Mouse (Mus musculus) cerebellum, adult 2 months (tissue): ENCODE results near the gene Alkbh2. TPM values are rescaled to one million over a fixed set of nuclear protein-coding genes. Genes with fewer than 3 reads are reported as not detected.

ENCODE experiments used
- DNase-seq, 2 experiments: peaks; one replicate each; pipeline ENCODE4 v3.0.0; 2021
- H3K27ac ChIP-seq: fragments of 200-500 bp; 2 replicates; pipeline ENCODE4 v1.5.1; 2012; ENCODE audit warnings: low read length, control low read depth, inconsistent platforms; ENCODE audit not compliant: insufficient read depth
- H3K27me3 ChIP-seq: fragments of 200-500 bp; 2 replicates; pipeline ENCODE4 v1.6.1; 2012; ENCODE audit warnings: inconsistent platforms, mild to moderate bottlenecking, low read length, moderate library complexity; ENCODE audit not compliant: control insufficient read depth, insufficient read depth
- H3K4me1 ChIP-seq: fragments of 200-500 bp; 2 replicates; pipeline ENCODE4 v1.6.1; 2011; ENCODE audit warnings: low read length; ENCODE audit not compliant: control insufficient read depth, insufficient read depth
- H3K4me3 ChIP-seq: fragments of 200-500 bp; replicated peaks from 2 replicates; pipeline ENCODE3; 2011; ENCODE audit warnings: mild to moderate bottlenecking, low read depth, low read length, control low read depth; ENCODE audit not compliant: insufficient read depth
- CTCF ChIP-seq: fragments of 200-500 bp; IDR thresholded peaks from 2 replicates; pipeline ENCODE4 v1.5.1; 2011; ENCODE audit warnings: low read depth, mild to moderate bottlenecking, control low read depth, low read length, moderate library complexity, borderline replicate concordance; ENCODE audit not compliant: insufficient read depth
- POLR2A ChIP-seq: fragments of 200-500 bp; IDR thresholded peaks from 2 replicates; pipeline ENCODE4 v1.6.1; 2011; ENCODE audit warnings: low read length, control low read depth, borderline replicate concordance; ENCODE audit not compliant: insufficient read depth
- WGBS: fragments of 180-500 bp; shearing (Covaris S2); methylation state at CpG from one replicate; pipeline ENCODE4 v1.1.7; 2018; 5-methylcytosine and 5-hydroxymethylcytosine counted together
- polyA plus RNA-seq: library from polyadenylated mRNA; depleted of rRNA; stranded (reverse); fragments of >200 nt; gene quantifications from 2 replicates; pipeline ENCODE4 v1.2.3, GENCODE M21; 2012

Gene Alkbh2
- polyA plus RNA-seq, 1 experiment, result 10.2 TPM

DNA sequence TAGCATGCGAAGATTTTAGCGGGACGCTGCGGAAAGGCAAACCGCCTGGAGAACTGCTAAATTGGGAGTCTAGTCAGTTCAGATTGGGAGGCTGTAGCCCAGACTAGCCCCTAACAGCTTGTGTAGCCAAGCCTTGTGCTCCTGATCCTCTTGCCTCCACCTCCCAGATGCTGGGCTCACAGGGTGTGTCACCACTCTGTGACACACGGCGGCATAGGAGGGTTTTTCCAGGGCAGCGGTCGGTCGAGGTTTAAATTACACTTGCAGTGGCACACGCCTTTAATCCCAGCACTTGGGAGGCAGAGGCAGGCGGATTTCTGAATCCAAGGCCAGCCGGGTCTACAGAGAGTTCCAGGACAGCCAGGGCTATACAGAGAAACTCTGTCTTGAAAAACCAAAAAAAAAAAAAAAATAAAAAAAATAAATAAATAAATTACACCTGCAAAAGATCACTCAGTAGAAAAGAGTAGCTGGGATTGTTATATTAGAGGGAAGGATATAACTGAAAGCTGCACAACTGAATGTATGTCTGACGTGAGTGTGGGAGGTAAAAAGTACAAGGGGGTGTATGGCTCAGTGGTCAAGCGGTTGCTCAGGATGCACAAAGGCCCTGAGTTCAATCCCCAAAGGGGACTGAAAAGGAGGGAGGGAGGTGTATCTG lies 1.7 kb upstream of the Alkbh2 start:
- no peak for TF ChIP-seq POLR2A
- H3K27me3 ChIP-seq, result no peaks in the 10 kb centered on the region
- no peak overlapping the region for H3K27ac ChIP-seq
- 79% methylated on average over 15 of the region's 15 CpGs for WGBS
- no peak overlapping the region for H3K4me3 ChIP-seq
- no peak for DNase-seq
- H3K4me1 ChIP-seq, result no peaks in the 10 kb centered on the region

DNA sequence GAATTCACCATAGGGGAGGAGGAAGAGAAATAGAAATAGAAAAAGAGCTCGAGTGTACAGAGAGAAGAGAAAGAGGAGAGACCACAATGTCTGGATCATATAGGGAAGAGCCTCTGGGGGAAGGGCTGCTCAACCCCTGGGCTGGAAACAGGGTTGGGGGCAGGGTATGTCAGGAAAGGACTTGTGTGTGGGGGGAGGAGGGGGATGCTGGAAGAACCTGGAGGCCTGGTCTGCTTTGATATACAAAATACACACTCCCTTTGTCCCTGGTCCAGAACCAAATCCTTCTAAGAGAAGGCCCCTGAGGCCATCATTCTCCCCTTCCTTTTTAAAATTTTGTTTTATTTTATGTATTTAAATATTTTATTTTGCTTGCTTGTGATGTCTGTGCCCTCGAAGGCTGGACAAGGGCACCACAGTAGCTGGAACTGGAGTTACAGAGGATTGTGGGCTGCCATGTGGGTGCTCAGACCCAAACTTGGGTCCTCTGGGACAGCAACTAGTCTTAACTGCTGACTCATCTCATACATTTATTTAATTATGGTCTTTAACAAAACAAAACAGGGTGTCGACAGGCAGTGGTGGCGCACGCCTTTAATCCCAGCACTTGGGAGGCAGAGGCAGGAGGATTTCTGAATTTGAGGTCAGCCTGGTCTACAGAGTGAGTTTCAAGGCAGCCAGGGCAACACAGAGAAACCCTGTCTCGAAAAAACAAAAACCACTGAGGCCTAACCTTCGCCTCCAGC lies 1.3 kb downstream of the Alkbh2 start:
- no peaks in the 10 kb centered on the region for H3K4me1 ChIP-seq
- 91% methylated on average over 7 of the region's 7 CpGs for WGBS
- no peak for DNase-seq
- H3K4me3 ChIP-seq, result peak overlapping the region; percentile 79
- H3K27me3 ChIP-seq, result no peaks in the 10 kb centered on the region
- H3K27ac ChIP-seq, result no peak overlapping the region
- TF ChIP-seq POLR2A, result no peak
- no peak for TF ChIP-seq CTCF

DNA sequence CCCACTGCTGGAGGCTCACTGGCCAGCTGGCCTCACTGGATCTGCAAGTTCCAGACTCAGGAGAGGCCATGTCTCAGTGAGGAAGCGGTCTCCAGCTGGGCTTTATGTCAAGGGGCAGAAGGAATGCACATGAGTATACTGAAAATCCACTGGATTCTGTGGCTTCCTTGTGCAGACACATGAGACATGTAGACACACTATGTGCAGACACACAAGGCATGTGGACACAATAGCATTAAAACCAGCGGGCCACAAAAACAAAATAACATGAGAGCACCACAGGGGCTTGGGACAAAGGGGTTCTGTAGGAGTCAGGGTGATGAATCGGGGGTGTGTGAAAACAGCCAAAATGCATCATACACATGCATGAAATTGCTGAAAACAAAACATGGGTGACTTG lies 2.0 kb downstream of the Alkbh2 start:
- WGBS, result 88% methylated on average over 3 of the region's 3 CpGs
- no peak for TF ChIP-seq POLR2A
- no peak for TF ChIP-seq CTCF
- no peak overlapping the region for H3K4me3 ChIP-seq

DNA sequence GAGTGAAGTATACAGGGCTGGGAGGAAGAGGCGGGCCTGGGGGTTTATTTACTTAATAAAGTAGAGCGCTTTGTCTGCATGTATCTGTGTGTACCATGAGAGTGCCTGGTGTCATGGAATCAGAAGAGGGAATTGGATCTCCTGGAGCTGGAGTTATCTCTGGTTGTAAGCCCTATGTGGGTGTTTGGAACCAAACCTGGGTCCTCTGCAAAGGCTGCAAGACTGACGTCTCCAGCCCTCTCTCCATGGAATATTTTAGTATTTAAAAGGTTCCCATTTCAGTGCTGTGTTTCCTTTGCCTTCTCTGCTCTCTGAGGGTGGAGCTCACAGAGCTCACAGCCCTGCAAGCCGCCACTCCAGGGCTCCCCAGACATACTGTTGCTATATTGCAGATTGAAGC lies 8.2 kb downstream of the Alkbh2 start:
- Histone ChIP-seq H3K4me3 (no peak overlapping the region), H3K27me3 (no peaks in the 10 kb centered on the region), H3K27ac (no peak overlapping the region), H3K4me1 (no peaks in the 10 kb centered on the region; the same call in 1 of the 2 replicates)
- TF ChIP-seq CTCF (no peak), POLR2A (no peak)
- DNase-seq, result no peak
- 90% methylated on average over 4 of the region's 4 CpGs for WGBS

More for the DNA sequence above, 2.0 kb downstream of the Alkbh2 start:
- no peak overlapping the region for H3K27ac ChIP-seq
- H3K27me3 ChIP-seq, result no peaks in the 10 kb centered on the region
- DNase-seq, result no peak
- H3K4me1 ChIP-seq, result no peaks in the 10 kb centered on the region

DNA sequence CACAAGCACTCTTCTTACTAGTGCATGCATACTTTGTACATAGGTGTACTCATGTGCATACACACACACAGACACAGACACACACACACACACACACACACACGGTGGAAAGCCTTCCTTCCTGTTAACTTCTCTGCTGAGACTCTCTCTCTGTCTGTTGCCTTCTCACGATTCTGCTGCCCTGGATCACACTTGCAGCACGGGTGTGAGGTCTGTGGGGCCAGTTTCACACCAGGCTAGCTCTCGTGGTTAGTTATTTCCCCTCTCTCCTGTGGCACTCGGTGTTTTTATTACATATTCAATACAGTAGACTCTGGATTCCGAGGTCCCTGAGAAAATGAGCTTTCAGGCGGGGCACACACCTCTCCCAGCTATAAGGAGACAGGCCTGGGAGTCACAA lies 11.4 kb downstream of the Alkbh2 start:
- H3K27ac ChIP-seq, result no peak overlapping the region
- TF ChIP-seq POLR2A, result no peak
- no peak for TF ChIP-seq CTCF
- H3K27me3 ChIP-seq, result no peaks in the 10 kb centered on the region
- whole genome bisulfite sequencing, result 88% methylated on average over 7 of the region's 7 CpGs
- DNase-seq, result no peak
- no peaks in the 10 kb centered on the region; the same call in 1 of the 2 replicates for H3K4me1 ChIP-seq
- no peak overlapping the region for H3K4me3 ChIP-seq

DNA sequence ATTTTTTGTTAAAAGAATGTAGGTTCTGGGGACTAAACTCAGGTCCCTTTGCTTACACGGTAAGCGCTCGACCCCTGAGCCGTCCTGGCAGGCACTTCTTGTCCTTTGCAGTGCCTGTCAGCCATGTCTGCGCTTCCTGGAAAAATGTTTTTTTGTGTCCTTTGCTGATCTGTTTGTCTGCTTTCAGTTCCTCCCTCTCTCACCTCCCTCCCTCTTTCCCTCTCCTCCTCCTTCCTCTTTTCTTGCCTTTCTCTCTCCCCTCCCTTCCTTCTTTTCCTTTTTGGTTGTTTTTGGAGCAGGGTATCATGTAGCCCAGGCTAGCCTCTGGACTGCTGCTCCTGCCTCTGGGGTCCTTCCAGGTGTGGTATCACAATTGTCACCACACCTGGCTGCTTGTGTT lies 13.0 kb downstream of the Alkbh2 start:
- no peaks in the 10 kb centered on the region; the same call in 1 of the 2 replicates for H3K4me1 ChIP-seq
- H3K27ac ChIP-seq, result no peak overlapping the region
- no peaks in the 10 kb centered on the region for H3K27me3 ChIP-seq
- no peak for DNase-seq
- H3K4me3 ChIP-seq, result no peak overlapping the region
- WGBS, result 79% methylated on average over 5 of the region's 5 CpGs
- TF ChIP-seq POLR2A, result no peak
- TF ChIP-seq CTCF, result no peak

DNA sequence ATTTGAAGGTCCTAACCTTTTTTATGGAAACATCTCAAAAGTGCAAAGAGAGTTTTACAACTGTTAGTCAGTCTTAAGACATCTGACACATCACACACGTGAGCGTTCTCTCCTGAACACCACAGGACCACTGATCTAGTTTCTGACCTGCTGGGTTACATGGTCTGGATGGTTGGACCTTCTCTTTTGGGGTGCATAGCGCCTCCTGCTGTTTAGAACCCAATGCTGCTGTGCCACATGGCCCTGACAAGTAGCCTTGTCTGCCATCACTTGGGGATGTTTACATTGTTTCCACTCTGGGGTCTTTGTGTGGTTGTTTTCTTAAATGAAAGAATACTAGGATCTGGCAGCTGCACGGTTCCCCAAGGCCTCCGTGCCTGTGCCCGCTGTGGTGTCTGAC lies 14.7 kb downstream of the Alkbh2 start:
- 75% methylated on average over 6 of the region's 6 CpGs for WGBS
- Histone ChIP-seq H3K4me1 (no peaks in the 10 kb centered on the region; the same call in 1 of the 2 replicates), H3K4me3 (no peak overlapping the region), H3K27ac (no peak overlapping the region), H3K27me3 (no peaks in the 10 kb centered on the region)
- DNase-seq, result no peak
- TF ChIP-seq CTCF, result peak; percentile 40; the same call in 1 of the 2 replicates
- TF ChIP-seq POLR2A, result no peak

DNA sequence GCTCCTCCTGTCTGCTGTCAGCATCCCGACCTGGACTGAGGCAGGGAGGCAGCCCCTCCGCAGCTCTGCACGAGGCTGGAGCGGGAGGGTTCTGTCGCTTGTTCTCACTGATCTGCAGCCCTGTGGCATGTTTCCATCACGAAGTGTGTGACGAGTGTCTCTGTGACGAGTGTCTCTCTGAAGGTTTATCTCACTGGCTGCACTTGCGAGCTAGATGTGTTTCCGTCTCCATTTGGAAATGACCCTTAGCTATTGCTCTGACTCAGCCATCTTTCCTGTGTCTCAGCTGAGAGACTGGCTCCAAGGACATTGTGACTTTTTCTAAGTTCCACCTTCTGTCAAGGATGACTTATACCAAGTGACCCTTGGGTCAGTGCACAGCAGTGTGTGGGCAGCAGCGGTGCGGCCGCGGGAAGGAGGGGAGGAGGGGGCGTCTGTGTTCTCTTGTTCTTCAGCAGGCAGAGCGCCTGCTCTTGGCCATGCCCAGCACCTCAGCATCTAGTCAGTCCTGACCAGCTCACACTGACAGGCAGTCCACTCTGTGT lies 21.6 kb downstream of the Alkbh2 start:
- TF ChIP-seq CTCF (no peak), POLR2A (no peak)
- H3K4me3 ChIP-seq, result no peak overlapping the region
- WGBS, result 89% methylated on average over 16 of the region's 16 CpGs
- no peak overlapping the region for H3K27ac ChIP-seq
- H3K4me1 ChIP-seq, result peaks cover 30% of the 10 kb centered on the region
- H3K27me3 ChIP-seq, result no peaks in the 10 kb centered on the region
- DNase-seq, result no peak
